Mouse (Mus musculus) retina, embryonic 14.5 days (tissue): ENCODE measurements around the gene Vars.
"Not testable (repeated sequence)": the region's sequence is repeated elsewhere in the genome, so short reads cannot be mapped to it uniquely, and the experiment has no call there.

Experiments
- DNase-seq: peaks from one replicate; pipeline ENCODE4 v3.0.0-alpha.2; 2015; ENCODE audit warnings: low spot score

The Vars gene

DNA sequence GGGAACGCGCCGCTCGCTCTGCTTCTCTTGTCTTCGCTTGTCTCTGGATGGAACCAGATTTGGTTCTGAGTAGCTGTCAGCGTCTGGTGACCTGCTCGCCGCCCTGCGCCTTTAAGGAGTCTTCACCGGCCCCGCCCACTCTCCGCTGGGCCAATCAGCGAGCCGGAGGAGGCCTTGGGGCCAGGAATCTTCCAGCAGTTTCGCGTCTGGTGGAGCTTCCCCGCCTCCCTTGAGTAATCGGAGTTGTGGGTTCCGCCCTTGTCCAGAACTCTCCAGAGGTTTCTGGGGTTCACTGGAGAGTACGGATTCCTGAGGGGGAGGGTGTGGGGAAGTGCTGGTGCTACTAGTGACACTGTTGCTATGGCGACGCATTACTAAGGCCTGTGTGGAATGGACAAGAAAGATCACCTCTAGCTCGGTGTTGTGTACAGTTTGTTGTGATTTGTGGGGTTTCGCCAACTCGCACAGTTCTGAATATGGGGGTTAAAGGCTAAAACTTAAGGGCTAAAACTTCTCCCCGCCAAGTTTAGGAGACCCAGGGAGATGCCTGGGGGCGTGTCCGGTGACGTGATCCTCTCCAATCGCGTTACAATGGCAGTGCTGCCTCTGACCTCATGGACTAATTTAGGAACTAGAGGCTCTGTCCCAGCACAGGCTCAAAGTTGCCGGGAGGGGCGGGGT is 28.6 kb upstream of the Vars start, which contains the start of the genes Hspa1a and Hspa1l:
TSS of gene Hspa1a (minus strand) at position 88 of the 681 bp plus-strand sequence.
TSS of gene Hspa1l (plus strand) at position 635 of the 681 bp plus-strand sequence.
- peak; percentile 75 for DNase-seq

DNA sequence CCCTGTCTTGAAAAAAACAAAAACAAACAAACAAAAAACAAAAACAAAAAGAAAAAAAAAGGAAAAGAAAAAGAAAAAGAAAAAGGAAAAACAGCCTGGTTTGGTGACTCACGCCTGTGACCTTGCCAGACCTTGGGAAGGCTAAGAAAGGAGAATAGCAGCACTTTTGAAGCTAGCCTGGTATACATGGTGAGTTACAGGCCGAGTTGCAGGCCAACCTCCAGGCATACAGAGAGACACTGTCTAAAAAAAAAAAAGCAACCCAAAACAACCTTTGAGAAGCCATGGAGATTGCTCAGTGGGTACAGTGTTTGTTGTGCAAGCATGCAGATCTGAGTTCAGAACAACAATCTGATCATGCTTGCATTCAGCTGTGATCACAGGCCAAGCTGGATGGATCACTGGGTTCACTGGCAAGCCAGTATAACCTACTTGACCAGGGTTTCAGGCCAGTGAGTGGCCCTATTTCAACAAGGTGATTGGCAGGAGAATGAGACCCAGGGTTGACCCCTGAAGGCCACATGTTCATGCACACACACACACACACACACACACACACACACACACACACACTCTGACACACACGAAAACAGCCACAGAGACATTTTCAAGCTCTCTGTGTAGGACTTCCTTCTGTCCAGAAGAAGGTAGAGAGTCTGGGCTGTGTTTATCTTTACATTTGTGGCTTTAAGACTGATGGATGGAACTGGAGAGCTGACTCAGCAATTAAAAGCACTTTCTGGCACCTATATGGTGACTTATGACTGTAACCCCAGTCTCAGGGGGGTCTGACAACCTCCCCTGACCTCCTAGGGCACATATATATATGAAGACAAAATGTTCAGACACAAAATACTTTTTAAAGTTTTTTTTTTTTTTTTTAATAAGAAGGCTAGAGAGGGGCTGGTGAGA is 24.9 kb upstream of the Vars start:
- DNase-seq: no peak

DNA sequence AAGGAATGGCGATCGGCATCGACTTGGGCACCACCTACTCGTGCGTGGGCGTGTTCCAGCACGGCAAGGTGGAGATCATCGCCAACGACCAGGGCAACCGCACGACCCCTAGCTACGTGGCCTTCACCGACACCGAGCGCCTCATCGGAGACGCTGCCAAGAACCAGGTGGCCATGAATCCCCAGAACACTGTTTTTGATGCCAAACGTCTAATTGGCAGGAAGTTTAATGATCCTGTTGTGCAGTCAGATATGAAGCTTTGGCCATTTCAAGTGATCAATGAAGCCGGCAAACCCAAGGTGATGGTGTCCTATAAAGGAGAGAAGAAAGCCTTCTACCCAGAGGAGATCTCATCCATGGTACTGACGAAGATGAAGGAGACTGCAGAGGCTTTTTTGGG is 23.8 kb upstream of the Vars start:
- DNase-seq: no peak

DNA sequence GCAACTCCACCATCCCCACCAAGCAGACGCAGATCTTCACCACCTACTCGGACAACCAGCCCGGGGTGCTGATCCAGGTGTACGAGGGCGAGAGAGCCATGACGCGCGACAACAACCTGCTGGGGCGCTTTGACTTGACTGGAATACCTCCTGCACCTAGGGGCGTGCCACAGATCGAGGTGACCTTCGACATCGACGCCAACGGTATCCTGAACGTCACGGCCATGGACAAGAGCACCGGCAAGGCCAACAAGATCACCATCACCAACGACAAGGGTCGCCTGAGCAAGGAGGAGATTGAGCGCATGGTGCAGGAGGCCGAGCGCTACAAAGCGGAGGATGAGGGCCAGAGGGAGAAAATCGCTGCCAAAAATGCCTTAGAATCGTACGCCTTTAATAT is 22.5 kb upstream of the Vars start:
- no peak for DNase-seq

DNA sequence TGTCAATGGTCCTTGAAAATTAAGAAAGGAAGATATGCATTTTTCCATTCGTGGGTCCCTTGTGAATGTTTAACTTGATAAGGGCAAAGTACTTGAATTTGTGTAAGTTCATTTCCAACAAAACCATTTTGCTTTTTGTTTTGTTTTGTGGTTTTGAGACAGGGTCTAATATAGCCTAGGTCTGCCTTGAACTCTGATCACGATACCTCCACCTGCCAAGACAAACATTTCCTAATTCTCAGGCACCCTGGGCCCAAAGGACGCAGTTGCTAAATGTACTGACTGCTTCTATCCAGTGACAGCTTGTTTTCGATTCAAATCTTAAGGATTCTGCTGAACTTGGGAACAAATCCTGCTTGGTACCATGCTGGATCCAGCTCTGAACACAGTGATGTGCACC is 21.2 kb upstream of the Vars start:
- DNase-seq: no peak

DNA sequence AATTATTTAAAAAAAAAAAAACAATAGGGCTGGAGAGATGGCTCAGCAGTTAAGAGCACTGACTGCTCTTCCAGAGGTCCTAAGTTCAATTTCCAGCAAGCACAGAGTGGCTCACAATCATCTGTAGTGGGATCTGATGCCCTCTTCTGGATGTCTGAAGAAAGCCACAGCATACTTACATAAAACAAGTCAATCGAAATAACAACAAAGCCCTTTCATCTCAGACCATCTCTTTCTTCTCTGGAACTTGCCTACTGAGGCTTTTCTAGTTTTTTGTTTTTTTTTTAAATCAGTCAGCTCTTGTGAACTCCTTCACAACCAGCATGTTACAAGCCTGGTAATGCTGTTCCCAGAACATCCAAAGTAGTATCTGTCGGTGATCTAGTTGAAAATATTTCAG is 20.1 kb upstream of the Vars start:
- peak; percentile 78 for DNase-seq

DNA sequence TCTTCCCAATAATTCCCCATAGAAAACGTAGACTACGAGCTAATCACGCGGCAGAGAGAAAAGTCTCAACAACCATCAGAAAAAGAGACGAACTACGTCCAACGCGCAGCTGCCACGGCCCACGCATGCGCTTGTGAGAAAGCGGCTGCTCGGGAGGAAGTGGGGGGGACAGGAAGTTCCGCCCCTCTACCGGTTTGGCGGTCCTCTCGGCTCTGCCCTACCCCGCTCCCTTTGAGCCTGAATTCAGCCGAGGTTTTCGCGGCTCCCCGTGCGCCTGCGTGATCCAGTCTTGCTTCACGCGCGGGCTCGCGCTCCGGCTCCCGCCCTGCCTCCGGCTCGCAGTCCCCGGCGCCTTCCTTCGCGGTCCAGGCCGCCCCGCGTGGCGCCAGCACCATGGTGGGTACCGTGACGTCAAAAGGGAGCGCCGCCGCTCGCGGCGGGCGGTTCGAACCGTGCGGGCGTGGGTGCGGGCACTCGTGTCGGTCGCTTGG is 19.1 kb upstream of the Vars start, which contains the start of gene Lsm2:
TSS of gene Lsm2 (plus strand) at position 173 of the 491 bp plus-strand sequence.
- DNase-seq: peak; percentile 94

DNA sequence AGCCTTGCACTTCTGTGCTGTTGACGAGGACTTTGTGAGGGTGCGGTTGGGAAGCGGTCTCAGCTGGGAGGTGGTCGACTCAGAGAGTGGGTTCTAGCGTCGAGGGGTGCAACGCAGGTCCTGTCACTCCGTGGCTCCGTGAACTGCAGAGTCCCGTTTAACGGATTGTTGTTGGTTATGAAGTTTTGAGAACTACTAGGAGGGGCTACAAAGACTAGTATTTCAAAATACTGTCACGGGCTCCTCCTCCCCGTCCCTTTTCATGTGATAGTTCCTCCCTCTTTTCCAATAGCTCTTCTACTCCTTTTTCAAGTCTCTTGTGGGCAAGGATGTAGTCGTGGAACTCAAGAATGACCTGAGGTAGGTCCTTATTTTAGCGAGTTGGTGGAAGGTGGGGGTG is 18.5 kb upstream of the Vars start:
- no peak for DNase-seq

DNA sequence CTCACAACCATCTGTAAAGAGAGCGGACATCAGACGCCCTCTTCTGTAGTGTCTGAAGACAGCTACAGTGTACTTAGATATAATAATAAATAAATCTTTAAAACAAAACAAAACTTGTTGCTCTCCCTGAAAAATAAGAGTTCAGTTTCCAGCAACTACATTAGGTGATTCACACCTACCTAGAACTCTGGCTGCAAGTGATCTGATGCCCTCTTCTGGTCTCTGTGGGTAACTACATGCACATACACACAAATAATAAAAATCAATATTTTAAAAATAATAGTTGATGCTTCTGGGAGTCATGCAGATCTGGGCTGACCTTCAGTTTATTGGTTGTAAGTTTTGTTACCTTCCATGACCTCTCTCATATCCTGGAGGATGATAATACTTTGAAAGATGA is 16.6 kb upstream of the Vars start:
- peak; percentile 65 for DNase-seq

DNA sequence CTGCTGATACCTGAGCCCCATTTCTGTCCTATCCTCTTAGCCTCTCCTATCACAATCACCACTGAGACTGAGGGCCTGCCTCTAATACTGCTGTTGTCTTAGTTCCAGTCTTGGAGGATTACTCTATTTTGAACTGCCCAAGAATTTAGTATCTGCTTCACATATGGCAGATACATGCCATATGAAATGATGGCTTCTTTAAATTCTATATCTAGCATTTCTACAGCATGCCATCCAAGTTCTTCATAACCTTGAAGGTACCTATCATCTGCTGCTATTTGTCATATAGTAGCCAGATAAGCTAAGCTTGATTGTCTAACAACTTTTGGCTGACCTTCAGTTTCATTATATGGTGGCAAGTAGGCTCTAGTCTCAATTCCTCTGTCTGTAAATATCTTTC is 6.0 kb upstream of the Vars start:
- DNase-seq: no peak

DNA sequence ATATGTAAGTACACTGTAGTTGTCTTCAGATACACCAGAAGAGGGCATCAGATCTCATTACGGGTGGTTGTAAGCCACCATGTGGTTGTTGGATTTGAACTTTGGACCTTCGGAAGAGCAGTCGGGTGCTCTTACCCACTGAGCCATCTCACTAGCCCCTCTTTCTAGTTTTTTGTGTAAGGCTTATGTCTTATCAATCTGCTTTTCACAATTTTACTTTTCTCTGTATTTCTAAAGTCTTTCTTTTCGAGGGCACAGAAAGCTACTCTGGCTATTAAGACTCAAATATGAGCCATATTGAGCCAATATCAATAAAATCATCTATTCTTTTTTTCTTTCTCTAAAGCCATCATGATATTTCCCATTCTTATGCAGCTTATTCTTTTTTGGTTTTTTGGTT is 5.6 kb upstream of the Vars start:
- not testable (repeated sequence) for DNase-seq

DNA sequence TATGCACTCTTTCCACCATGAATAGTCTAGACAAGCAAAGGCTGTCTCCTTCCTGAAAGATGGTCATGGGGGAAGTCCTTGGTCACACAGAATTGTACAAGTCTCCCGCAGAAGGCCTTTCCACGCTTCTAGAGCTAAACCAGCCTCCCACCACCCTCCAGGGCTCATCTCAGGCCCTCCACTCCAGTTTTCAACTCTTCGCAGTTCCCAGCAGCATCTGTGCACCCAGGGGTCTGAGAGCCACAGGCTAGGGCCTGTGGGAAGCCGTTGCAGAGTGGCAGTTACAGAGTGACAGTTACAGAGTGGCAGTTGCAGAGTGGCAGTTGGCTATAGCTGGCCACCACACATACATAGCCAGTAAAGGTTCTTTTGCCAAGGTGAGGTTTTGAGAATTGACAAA is 4.9 kb upstream of the Vars start:
- DNase-seq: not testable (repeated sequence)

DNA sequence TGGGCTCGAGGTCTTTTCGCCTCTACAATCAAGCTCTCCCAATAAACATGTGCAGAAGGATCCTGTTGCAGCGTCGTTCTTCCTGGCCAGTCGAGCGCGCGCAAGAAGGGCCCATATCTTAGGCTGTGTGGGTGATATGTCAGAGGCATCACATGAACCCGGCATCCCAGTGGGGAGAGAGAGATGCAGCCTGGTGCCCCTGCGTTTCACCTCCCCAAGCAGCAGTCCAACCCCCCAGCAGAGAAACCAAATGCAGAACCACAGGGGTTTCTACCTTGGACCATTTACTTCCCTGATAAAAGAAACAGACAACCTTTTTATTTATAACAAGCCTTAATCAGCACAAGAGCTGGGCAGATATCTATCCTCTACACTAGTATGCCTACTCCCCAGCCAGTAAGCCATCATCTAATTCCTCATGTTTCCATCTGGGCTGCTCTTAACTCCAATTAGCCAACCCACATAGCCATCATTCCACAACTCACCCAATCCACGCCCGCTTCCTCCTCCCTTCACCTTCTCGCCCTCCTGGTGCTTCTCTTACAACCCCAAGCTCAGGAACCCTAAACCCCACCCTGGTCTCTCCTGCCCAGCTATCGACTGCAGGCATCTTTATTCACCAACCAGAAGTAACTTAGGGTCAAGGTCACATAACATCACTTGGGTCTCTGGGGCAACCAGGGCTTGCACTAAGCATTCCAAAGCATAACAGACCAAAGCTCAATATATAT is 4.2 kb upstream of the Vars start:
- DNase-seq: no peak

DNA sequence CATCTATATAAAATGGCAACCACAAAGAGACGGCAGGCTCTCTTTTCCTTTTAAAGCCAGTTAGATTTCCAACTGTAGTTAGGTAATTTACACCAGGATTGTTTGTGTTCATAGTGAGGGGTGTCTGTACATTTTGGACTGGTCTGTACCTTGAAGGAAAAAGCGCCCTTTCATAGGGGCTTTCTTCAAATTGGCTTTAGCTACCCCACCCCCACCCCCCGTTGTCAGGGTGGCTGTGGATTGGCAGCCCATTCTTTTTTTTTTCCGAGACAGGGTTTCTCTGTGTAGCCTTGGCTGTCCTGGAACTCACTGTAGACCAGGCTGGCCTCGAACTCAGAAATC is 3.7 kb upstream of the Vars start:
- DNase-seq: no peak

DNA sequence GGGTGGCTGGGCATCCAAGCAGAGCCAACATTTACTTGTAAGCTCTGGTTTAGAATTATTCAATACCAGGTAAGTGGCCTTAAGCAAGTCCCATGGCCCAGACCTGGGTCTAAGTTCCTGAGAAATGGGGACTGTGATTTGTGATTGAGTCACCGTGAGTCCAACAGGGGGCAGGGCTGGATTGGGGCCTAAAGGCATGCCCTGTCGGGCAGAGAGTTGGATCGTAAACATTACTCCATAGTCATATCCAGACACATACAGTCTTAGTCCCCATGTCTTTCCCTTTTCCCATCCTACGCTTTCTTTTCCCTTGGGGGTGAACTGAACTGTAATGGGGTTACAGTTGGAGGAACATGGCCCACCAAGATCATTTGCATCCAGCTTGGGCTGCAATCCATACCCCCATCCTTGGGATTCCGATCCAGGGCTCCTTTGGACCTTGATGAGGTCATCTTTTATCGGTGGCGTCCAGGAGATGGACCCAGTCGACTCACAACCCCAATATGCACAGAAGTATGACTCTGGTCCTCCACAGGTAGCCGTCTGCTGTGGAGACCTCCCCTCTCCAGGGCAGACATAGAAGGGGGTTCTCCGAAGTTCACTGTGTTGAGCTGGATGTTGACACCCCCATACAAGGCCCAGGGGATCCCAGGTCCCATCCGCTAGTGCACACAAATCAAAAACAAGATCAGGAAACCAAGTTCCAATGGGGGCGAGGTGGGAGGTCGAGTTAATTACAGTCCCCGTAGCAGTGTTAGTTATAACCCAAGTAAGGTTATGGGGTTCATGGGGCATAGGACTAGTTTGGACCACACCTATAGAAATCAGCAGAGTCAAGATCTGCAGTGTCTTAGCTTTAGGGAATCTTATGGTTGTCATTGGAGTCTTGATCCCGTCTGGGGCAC is 2.0 kb upstream of the Vars start:
- DNase-seq: no peak

DNA sequence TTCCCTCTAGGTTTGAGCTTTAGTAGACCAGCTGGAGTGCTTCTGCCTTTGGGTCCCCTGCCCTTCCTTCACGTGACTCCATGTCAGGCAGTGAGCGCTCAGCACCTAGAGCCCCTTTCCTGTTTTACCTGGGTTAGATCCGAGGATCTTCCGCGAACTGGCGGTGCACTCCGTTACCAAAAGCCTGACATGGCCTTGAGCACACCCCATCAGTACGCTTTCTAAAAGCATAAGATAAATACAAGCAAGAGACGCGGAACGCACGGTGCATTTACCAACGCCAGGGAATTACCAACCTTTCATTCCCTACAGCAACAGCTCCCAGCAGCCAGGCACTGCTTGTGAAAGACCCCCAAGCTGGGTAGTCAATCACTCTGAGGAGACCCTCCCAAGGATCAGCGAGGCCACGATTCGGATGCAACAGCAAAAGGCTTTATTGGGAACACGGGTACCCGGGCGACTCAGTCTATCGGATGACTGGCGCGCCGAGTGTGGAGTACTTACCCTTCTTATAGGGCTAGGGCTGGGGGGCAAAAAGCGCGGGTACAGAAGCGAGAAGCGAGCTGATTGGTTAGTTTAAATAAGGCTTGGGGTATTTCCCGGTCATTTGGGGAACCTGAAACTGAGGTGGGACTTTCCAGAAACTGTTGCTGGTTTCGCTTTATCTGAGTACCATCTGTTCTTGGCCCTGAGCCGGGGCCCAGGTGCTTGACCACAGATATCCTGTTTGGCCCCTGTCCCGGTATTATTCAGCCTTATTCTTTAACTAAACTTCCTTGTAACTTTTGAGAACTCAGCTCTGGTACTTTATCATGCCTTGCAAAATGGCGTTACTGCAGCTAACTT is 693 bp upstream of the Vars start:
- not testable (repeated sequence) for DNase-seq

DNA sequence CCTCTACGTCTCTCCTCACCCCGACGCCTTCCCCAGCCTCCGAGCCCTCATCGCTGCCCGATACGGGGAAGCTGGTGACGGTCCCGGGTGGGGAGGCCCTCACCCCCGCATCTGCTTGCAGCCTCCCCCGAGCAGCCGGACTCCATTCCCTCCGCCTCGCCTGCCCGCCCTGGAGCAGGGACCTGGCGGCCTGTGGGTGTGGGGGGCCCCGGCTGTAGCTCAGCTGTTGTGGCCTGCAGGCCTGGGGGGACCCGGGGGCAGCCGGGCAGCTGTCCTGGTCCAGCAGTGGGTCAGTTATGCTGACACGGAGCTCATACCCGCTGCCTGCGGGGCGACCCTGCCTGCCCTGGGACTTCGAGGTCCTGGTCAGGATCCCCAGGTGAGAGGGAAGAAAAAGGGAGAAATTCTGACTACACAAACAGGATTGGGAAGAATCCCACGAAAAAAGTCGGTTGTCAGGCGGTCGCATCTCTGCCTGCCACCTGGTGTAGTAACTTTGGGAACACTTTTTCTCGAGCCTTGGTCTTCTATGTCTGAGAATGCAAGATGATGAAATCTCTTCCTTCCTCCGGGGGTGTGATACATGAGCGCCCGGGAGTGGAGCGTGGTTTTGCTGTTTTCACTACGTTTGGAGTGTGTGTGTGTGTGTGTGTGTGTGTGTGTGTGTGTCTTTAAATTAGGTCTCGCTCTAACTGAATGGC is 815 bp downstream of the Vars start:
- DNase-seq: peak; percentile 22

DNA sequence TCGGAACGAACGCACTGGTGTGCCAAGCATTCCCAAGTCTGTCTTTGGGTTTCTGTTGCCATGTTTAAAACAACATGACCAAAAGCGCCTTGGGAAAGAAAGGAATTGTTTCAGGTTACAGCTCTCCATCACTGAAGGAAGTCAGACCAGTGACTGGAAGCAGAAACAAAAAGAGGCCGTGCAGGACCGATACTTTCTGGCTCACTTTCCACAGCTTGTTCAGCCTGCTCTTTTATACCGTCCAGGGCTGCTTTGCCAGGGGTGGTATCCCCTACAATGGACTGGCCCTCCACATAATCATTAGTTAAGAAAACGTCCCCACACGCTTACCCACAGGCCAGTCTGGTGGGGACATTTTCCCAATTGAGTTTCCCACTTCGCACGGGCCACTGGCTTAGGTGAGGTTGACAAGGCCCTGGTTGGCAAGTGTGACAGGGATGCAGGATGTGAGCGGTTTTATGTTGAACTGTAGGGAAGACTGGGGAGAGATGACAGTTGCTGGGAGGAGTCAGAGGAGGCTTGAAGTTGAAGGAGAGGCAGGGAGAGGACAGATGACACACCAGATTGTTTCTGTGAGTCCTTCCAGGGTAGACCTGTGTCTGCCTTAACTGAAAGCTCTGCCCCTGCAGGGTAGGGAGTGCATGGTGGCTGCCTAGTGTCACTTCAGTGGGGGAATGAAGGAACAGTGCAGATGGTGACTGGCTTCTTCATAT is 1.5 kb downstream of the Vars start:
- no peak for DNase-seq
